Mouse (Mus musculus) heart, adult 11 months (tissue): ENCODE measurements around the gene Fam189b.

ENCODE experiments used
- DNase-seq: peaks from one replicate; pipeline ENCODE4 v3.0.0; 2022

Gene Fam189b

DNA sequence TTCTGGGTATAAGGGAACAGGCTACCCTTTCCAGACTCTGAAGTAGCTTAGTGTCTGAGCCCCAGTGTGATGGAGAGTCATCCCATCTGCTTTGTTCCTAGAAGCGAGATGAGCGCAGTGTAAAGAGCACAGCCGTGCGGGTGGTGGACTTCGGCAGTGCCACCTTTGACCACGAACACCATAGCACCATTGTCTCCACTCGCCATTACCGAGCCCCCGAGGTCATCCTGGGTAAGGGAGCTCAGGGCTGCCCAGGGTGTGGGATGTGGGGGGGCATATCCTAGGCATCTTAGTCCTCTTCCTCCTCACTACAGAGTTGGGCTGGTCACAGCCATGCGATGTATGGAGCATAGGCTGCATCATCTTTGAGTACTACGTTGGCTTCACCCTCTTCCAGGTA lies 8.1 kb upstream of the Fam189b start:
- DNase-seq = peak; percentile 85

DNA sequence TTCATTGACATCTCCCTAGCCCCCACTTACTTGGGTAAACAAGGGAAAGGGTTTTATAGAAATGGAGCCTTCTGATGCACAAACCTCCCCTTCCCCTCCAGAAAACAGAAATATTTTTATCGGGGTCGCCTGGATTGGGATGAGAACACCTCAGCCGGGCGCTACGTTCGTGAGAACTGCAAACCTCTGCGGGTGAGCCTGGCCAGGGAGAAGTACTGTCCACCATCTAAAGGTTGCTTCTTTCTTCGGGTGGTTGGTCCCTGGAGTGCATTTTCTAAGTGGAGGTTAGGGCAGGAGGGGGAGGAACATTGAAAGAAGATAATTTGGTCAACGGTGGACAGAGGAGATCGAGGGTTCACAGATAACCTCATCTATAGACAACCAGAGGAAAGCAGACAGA lies 7.4 kb upstream of the Fam189b start:
- DNase-seq = peak; percentile 87

DNA sequence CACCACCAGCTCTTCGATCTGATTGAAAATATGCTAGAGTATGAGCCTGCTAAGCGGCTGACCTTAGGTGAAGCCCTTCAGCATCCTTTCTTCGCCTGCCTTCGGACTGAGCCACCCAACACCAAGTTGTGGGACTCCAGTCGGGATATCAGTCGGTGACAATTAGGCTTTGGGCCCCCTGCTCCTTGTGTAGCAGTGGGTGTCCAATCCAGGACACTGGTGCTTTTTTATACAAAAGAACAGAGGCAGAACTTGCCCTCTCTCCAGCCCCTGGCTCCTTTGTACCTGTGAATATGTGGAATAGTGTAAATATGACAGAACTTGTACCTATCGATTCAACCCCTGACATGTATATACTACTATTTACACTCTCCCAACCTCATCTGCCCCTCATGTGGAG lies 6.5 kb upstream of the Fam189b start:
- DNase-seq = peak; percentile 91

- DNase-seq = peak; percentile 99
These were observed 5.5 kb upstream of the Fam189b start, which contains the start of gene Scamp3 for GRCm38 (mm10) chr3:89177242-89178106. Gene Scamp3, plus strand, starts transcription at chr3:89177473.

DNA sequence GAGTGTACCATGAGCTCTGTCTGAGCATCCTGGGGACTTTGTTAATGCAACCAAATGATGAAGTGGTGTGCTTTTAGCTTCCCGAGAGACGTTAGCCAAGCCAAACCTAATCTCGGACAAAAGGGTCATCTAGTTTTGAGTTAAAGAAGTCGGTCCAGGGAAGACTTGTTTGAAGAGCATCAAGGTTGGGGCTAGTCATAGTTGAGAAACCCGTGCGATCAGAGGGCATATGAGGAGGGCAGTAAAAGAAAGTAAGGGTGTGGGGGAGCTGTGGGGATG lies 4.9 kb upstream of the Fam189b start:
- DNase-seq = peak; percentile 85

- peak; percentile 90 for DNase-seq
These were observed 3.9 kb upstream of the Fam189b start for GRCm38 (mm10) chr3:89179056-89179455.

DNA sequence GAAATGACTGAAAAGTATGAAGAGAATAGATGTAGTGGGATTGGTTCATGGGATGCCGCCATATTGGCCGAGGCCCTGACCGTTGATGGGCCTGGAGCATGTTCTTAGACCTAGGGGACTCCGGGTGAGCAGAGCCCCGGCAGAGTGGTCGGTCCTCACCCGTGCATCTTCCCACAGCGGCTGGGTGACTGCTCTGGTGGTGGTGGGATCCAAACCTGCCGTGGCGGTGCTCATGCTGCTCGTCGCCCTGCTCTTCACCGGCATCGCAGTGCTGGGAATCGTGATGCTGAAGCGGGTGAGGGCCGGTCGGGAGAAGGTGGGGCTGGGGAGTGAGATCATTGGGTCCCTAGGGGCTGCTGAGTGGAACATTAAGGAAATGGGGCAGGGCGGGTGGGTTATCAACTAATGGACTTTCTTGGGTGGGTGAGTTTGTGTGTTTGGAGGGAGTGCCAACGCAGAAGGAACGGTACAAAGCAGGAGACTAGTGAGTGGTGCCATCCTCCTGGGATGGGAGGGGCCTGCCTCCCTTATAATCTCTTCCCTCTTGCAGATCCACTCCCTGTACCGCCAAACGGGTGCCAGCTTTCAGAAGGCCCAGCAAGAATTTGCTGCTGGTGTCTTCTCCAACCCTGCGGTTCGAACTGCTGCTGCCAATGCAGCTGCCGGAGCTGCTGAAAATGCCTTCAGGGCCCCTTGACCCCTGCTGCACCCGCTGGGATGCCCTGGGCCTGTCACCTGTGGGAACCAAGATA lies 1.0 kb upstream of the Fam189b start:
- DNase-seq = peak; percentile 93

- no peak for DNase-seq
These were observed 349 bp upstream of the Fam189b start for GRCm38 (mm10) chr3:89182531-89183057.

DNA sequence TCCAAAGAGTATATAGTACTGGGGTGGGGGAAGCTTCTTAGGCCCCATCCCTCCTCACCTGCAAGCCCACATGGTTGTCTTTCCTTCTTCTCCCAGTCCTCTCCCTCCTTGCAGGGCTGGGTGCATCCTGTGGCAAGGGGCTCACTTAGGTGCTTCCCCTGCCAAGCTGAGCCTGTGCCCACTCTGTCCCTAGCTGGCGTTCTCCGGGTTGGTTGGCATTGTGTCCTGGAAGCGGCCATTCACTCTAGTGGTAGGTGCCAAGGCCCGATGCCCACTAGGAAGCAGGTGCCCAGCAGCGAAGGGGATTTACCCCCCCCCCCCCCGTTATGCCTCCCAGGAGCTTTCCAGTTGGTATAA lies 994 bp downstream of the Fam189b start:
- peak; percentile 94 for DNase-seq

DNA sequence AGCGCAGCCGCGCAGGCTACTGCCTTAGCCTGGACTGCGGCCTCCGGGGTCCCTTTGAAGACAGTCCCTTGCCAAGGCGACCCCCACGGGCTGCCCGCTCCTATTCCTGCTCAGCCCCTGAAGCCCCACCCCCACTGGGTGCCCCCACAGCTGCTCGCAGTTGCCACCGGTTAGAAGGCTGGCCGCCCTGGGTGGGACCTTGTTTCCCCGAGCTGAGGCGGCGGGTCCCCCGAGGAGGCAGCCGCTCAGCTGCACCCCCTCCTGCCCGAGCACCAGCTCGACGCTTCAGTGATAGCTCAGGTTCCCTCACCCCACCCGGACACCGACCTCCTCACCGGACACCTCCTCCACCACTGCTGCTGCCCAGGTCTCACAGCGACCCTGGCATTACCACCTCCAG lies 4.3 kb downstream of the Fam189b start:
- no peak for DNase-seq

DNA sequence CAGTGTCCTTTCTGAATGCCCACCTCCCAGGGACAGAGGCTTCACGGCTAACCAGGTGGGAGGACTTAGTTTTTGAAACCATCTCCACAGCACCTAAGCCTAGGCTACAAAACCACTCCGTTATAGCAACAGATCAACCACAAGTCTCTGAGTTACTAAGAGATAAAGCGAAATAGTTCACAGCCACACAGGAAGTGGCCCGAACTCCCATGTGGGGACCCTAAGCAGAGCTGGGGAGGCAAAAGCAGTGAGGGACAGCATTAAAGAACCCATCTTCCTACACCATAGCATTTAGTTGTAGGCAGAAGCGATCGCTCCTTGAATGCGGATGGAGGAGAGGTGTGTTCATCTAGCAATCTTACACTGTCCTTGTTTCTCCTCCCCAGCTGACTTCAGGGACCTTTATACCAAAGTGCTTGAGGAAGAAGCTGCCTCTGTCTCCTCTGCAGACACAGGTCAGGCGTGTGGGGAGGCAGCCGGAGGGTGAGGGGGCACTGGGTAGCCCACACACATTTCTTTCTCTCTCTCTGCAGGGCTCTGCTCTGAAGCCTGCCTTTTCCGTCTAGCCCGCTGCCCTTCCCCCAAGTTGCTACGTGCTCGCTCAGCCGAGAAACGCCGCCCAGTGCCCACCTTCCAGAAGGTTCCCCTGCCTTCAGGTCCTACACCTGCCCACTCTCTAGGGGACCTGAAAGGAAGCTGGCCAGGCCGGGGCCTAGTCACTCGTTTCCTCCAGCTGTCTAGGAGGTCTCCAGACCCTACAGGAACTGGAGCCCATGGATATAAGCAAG lies 4.9 kb downstream of the Fam189b start:
- DNase-seq = no peak

- DNase-seq = no peak
These were observed 5.5 kb downstream of the Fam189b start for GRCm38 (mm10) chr3:89188478-89188875.

DNA sequence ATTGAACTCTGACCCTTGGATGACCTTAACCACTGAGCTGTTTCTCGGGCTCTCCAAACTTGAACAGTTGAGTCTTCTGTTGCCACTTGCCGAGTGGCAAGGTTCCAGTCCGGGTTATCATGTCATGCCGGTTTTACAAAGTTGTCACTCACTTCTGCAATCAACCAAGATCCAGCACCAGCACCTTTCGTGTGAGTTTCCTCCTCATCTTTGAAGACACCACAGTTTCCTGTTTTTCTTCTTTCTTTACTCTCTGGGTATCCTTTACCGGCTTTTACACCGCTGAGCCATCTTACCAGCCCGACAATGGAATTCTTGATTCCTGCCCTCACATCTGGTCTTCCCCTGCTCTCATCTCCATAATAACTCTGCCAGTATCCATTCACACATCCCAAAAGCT lies 7.5 kb downstream of the Fam189b start:
- no peak for DNase-seq

- DNase-seq = no peak
These were observed 10.4 kb downstream of the Fam189b start for GRCm38 (mm10) chr3:89193351-89193750.

DNA sequence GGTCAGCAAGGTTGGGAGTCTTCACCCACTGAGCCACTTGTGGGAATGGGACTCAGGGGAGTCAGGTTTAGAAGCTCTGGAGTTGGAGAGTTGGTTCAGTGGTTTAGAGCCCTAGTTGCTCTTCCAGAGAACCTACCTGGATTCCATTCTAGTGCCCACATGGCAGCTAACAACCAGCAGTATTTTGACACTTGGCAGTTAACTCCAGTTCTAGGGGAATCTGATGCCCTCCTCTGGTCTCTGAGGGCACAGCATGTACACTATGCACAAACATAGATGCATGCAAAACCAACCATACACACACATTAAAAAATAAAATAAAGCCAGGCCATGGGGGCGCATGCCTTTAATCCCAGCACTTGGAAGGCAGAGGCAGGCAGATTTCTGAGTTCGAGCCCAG lies 10.9 kb downstream of the Fam189b start:
- DNase-seq = no peak

- peak; percentile 99 for DNase-seq
These were observed 13.3 kb downstream of the Fam189b start for GRCm38 (mm10) chr3:89195979-89196877.

DNA sequence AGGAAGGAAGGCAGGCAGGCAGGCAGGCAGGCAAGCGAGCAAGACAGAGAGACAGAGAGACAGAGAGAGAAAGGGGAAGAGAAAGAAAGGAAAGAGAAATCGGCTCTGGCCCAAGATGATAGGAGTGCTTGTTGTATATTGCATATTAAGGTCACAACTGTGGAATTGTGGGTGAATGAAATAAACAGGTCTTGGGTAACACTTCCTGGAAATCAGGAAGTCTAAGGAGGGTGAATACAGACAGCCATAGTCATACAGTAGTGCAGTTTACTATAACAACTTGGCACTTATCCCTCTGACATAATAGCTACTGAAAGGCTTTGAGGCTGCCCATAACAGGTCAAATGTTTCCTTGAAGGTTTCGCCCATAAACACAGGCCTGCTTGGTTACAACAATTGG lies 16.9 kb downstream of the Fam189b start:
- DNase-seq = no peak

- DNase-seq = peak; percentile 97
These were observed 19.6 kb downstream of the Fam189b start, which contains the start of gene Gba for GRCm38 (mm10) chr3:89202253-89203141. Gene Gba, plus strand, starts transcription at chr3:89202928.

DNA sequence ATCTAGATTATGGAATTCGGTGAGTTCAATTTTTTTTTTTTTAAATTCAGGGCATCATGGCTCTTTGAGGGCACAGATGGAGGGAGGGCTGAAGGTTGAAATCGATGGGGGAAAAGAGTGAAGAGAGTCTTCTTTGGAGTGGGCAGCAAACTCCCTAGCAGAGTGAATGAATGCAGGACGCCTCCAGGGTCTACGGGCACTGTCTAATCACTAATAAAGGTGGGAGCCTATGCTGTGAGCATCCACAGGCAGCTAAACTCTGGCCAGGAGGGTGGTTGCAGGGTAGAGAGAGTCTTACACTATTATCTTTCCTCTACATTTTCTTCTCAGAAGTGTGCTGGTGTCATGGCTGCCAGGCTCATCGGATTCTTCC lies 20.2 kb downstream of the Fam189b start:
- DNase-seq = no peak

GRCm38 (mm10) chr3:89206079-89206478 lies 23.1 kb downstream of the Fam189b start:
- DNase-seq = peak; percentile 90

GRCm38 (mm10) chr3:89206695-89207094 lies 23.8 kb downstream of the Fam189b start:
- no peak for DNase-seq
